Mouse (Mus musculus) forebrain, embryonic 11.5 days (tissue): ENCODE data around the gene Uap1. TPM values are rescaled to one million over a fixed set of nuclear protein-coding genes. Genes with fewer than 3 reads are reported as not detected.

ENCODE experiments used
- ATAC-seq: fragments of 200-750 bp; cut with Nextera tagmentation; replicated peaks from 2 replicates; pipeline ENCODE4 v1.8.0; 2017; ENCODE audit warnings: moderate TSS enrichment; ENCODE audit not compliant: low FRiP score
- DNase-seq: peaks from one replicate; pipeline ENCODE4 v3.0.0-alpha.2; 2017; ENCODE audit warnings: low spot score
- H3K27ac ChIP-seq: fragments of 300-500 bp; sonication (generic); 2 replicates; pipeline ENCODE4 v1.5.1; 2014; ENCODE audit warnings: low read depth, low read length
- H3K27me3 ChIP-seq: fragments of 300-500 bp; sonication (generic); 2 replicates; pipeline ENCODE4 v1.6.1; 2014; ENCODE audit warnings: mild to moderate bottlenecking, low read length, mixed read lengths; ENCODE audit not compliant: control insufficient read depth, insufficient read depth
- H3K36me3 ChIP-seq: fragments of 300-500 bp; sonication (generic); 2 replicates; pipeline ENCODE4 v1.6.1; 2014; ENCODE audit warnings: mild to moderate bottlenecking, low read length, moderate library complexity, mixed read lengths; ENCODE audit not compliant: control insufficient read depth, insufficient read depth
- H3K4me1 ChIP-seq: fragments of 300-500 bp; sonication (generic); replicated peaks from 2 replicates; pipeline ENCODE4 v1.6.1; 2014; ENCODE audit warnings: low read length, mixed read lengths; ENCODE audit not compliant: control insufficient read depth, insufficient read depth
- H3K4me2 ChIP-seq: fragments of 300-500 bp; sonication (generic); 2 replicates; pipeline ENCODE4 v1.6.1; 2014; ENCODE audit warnings: low read depth, mild to moderate bottlenecking, low read length, moderate library complexity, mixed read lengths; ENCODE audit not compliant: severe bottlenecking
- H3K4me3 ChIP-seq: fragments of 300-500 bp; sonication (generic); 2 replicates; pipeline ENCODE4 v1.5.1; 2014; ENCODE audit warnings: low read depth, low read length
- H3K9ac ChIP-seq: fragments of 300-500 bp; sonication (generic); 2 replicates; pipeline ENCODE4 v1.6.1; 2014; ENCODE audit warnings: low read length
- H3K9me3 ChIP-seq: fragments of 300-500 bp; sonication (generic); 2 replicates; pipeline ENCODE4 v1.6.1; 2016; ENCODE audit warnings: low read length, mixed read lengths; ENCODE audit not compliant: control insufficient read depth
- WGBS: fragments of 180-500 bp; shearing (Covaris S2); extraction: QIAGEN DNeasy Blood & Tissue Kit; methylation state at CpG from one replicate; pipeline ENCODE4 v1.1.7; 2014; 5-methylcytosine and 5-hydroxymethylcytosine counted together
- polyA plus RNA-seq: library from polyadenylated mRNA; unstranded; fragments of >200 nt; fragmentation: Nextera tagmentation; extraction: Ambion mirVana; gene quantifications from 2 replicates; pipeline ENCODE4 v1.2.1, GENCODE M21; 2014

The Uap1 gene
- 59.2 and 65.7 TPM in 2 replicates for polyA plus RNA-seq

DNA sequence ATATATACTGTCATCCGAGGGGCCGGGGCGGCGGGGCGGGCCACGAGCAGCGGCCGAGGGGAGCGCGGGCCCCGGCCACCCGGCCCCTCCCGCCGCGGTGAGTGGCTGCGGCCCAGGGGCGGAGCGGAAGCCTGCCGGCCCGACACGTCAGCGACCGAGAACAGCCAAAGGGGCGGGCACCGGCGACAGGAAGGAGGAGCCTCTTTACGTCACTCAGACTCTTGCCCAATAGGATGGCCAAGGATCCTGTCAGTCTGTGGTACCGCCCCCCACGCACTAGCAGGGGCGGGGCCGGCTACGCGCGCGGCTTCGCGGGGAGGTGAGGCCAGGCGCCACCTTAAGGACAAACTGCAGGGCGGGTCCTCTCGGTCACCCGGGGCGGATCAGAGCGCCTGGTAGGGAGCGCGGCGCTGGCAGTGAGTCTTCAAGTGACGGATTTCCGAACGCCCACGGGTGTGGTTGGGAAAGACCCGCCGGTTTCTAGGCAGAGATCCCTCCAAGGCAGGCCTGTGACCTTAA lies at the start of gene Uap1:
Gene Uap1, minus strand, starts transcription at position 144 of the 519 bp plus-strand sequence.
- Histone ChIP-seq H3K27me3 (no peaks in the 10 kb centered on the region), H3K9me3 (no peaks in the 10 kb centered on the region), H3K9ac (peak within 1 kb of the TSS; percentile 77), H3K36me3 (no peaks in the 10 kb centered on the region), H3K4me2 (peak within 1 kb of the TSS; percentile 82), H3K4me1 (no peaks in the 10 kb centered on the region; the same call in 1 of the 2 replicates), H3K27ac (peak within 1 kb of the TSS; percentile 51), H3K4me3 (peak within 1 kb of the TSS; percentile 83)
- WGBS, result under 1% methylated on average over 41 of the region's 52 CpGs
- ATAC-seq (peak; percentile 99), DNase-seq (peak; percentile 98)

DNA sequence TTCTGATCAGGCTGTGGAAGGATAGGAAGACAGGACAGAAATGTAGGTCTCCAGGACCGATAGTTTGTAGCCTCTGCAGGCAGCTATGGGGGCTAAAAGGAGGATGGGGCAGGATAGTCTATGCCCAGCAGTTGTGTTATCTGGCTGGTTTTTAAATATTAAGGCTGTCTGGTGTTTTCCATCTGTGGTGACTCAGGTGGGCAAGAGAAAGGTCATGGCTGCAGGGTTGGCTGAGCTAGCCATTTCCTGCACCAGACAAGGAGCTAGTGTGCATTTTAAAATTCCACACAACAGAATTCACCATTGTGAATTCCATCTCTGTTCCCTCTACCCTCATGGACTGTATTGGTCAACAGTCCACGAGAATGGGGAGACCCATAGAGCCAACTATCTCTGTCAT lies 48.5 kb upstream of the Uap1 start:
- ATAC-seq, result no peak
- no peaks in the 10 kb centered on the region for H3K9me3 ChIP-seq
- H3K27ac ChIP-seq, result no peak overlapping the region
- no peak overlapping the region for H3K9ac ChIP-seq
- 75% methylated on average over 2 of the region's 2 CpGs for WGBS
- H3K4me1 ChIP-seq, result no peaks in the 10 kb centered on the region
- DNase-seq, result no peak
- no peak overlapping the region for H3K4me3 ChIP-seq
- no peak overlapping the region for H3K4me2 ChIP-seq
- no peaks in the 10 kb centered on the region for H3K27me3 ChIP-seq
- no peaks in the 10 kb centered on the region for H3K36me3 ChIP-seq

DNA sequence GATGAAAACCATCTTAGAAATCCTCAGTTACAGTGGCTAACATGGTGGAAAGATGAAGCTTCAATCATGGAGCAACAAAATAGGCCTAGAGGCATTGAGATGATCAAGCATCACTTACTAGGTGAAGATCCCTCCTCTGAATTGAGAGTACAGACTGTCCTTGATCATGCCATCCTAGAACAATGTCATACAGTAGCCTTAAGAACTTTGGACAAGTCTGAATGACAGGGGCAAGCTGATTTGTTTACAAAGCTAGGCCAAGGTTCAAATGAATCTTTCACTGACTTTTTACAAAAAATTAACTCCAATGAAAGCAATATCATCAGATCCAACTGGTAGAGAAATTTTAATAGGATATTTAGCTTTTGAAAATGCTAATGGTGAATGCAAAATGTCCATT lies 45.6 kb upstream of the Uap1 start:
- no peak for ATAC-seq

DNA sequence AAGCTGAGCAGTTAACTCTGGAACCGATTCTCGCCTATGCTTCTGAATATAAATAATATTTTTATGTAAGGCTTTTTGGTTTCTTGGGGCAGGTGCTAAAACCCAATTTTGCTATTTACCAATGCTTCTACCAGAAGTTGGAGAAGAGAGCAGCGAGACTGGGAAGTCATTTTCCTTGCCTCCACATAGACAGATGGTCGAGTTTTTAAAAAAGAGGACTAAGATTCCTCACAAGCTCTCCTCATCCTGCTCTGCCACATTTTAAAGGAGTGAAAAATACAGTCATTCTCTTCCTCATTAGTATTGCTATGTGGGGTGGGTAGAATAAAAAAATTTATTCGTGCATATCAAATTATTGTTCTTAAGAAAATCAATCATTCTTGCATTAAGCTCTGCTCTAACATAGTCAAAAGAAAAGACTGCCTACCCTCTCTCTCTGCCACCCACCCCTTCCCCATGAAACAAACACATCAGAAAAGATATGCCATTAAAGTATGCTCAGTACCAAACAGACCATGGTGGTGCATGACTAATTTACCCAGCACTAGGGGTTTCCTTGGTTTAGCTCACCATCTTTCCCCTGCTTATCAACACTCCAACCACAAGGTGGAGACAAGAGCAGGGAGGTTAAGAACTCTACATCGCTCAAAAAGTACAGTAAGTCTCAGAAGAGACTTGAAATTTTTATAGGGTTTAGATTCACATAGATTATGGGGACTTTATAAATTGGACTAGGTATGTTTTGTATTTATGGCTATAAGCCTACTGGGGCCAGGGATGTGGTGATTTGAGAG lies 43.5 kb upstream of the Uap1 start:
- no peak for DNase-seq
- Histone ChIP-seq H3K9me3 (no peaks in the 10 kb centered on the region), H3K27ac (no peak overlapping the region), H3K9ac (no peak overlapping the region), H3K4me2 (no peak overlapping the region), H3K4me3 (no peak overlapping the region), H3K36me3 (no peaks in the 10 kb centered on the region), H3K27me3 (no peaks in the 10 kb centered on the region), H3K4me1 (no peaks in the 10 kb centered on the region)
- WGBS, result 81% methylated on average over 6 of the region's 6 CpGs
- no peak for ATAC-seq

More for the DNA sequence above, 45.6 kb upstream of the Uap1 start:
- Histone ChIP-seq H3K27ac (no peak overlapping the region), H3K9me3 (no peaks in the 10 kb centered on the region), H3K36me3 (no peaks in the 10 kb centered on the region), H3K4me2 (no peak overlapping the region), H3K4me3 (no peak overlapping the region), H3K9ac (no peak overlapping the region), H3K4me1 (no peaks in the 10 kb centered on the region), H3K27me3 (no peaks in the 10 kb centered on the region)
- no peak for DNase-seq

DNA sequence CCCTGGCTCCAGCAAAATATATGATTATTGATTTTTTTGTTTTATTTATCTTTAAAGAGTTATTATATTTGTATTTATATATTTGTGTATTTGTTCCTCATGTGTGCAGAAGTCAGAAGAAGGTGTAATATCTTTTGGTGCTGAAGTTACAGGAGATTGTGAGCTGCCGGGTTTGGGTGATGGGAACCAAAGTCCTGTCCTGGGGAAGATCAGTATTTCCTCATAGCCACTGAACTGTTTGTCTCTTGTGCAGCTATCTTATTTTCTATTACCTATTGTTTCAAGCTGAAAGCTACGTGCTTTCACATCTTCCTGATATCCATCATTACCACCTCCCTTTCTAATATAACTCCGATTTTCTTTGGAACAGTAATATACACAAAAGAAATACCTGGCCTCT lies 40.8 kb upstream of the Uap1 start:
- H3K4me2 ChIP-seq, result peak overlapping the region; percentile 34; the same call in 1 of the 2 replicates
- H3K4me3 ChIP-seq, result peak overlapping the region; percentile 89
- H3K4me1 ChIP-seq, result no peaks in the 10 kb centered on the region
- WGBS, result 77% methylated on average over 3 of the region's 3 CpGs
- no peaks in the 10 kb centered on the region for H3K27me3 ChIP-seq
- no peaks in the 10 kb centered on the region for H3K9me3 ChIP-seq
- no peak overlapping the region; the same call in 1 of the 2 replicates for H3K9ac ChIP-seq
- H3K36me3 ChIP-seq, result no peaks in the 10 kb centered on the region; the same call in 1 of the 2 replicates
- ATAC-seq, result peak; percentile 19; the same call in 1 of the 2 replicates
- H3K27ac ChIP-seq, result no peak overlapping the region
- no peak for DNase-seq

DNA sequence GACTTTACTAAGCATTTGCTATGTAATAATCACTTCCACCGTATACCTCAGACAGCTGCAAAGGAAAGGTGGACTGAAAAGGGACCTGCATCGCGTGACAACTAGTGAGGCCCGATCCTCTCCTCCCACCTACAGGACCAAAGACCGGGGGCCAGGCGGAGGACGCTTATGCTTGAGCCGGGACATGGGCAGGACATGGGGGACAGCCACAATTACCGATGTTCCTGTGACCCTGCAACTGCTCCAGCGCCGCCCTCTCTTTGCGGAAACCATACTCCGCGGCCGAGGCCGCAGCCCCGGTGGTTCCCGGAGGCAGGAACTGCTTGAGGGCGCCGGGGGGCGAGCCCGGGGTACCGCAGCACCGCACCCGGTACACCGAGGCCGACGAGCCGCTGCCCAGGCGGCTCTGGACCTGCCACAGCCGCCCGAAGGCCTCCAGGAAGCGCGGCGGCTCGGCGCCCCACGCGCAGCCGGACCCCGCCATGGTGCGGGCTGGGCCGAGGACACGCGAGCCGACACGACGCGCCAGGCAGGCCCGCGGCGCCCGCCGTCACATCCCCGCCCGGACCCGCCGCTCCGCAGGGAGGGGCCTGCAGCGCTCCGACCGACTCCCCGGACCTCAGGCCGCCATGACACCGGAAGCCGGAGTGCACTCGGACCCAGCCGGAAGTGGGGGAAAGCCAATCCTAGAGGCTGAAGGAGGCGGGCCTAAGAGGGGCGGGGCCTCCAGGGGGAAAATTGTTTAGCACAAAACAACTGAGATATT lies 40.2 kb upstream of the Uap1 start, which contains the start of gene Uhmk1:
Gene Uhmk1, minus strand, starts transcription at position 641 of the 766 bp plus-strand sequence.
- peak within 1 kb of the TSS; percentile 89 for H3K4me3 ChIP-seq
- no peaks in the 10 kb centered on the region for H3K9me3 ChIP-seq
- ATAC-seq (peak; percentile 98), DNase-seq (peak; percentile 92)
- H3K27me3 ChIP-seq, result no peaks in the 10 kb centered on the region
- H3K4me2 ChIP-seq, result peak within 1 kb of the TSS; percentile 77
- WGBS, result under 1% methylated on average over 65 of the region's 70 CpGs
- no peaks in the 10 kb centered on the region for H3K4me1 ChIP-seq
- no peak within 1 kb of the TSS; the same call in 1 of the 2 replicates for H3K27ac ChIP-seq
- H3K9ac ChIP-seq, result peak within 1 kb of the TSS; percentile 89
- H3K36me3 ChIP-seq, result no peaks in the 10 kb centered on the region; the same call in 1 of the 2 replicates

DNA sequence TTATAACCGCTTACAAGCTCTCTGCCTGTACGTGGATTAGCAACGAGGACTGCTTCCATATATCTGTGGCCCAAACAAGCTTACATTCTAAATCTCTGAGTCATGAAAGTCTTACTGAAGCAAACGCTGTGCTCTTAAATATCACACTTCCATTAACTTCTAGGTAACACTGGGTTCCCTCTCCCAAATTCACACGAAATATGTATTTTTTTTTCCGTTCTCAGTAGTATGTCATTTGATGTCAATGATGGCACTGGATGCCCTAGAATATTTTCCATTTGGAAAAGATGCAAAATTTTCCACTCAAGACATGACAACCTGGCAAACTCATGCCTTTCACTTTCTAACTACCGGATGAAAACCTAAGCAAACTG lies 39.6 kb upstream of the Uap1 start:
- H3K4me3 ChIP-seq, result peak overlapping the region; percentile 89
- no peak for DNase-seq
- no peak for ATAC-seq
- peak overlapping the region; percentile 77 for H3K4me2 ChIP-seq
- H3K27ac ChIP-seq, result no peak overlapping the region
- H3K9ac ChIP-seq, result peak overlapping the region; percentile 89
- 43% methylated on average over 7 of the region's 7 CpGs for WGBS
- H3K9me3 ChIP-seq, result no peaks in the 10 kb centered on the region
- no peaks in the 10 kb centered on the region for H3K27me3 ChIP-seq
- no peaks in the 10 kb centered on the region for H3K4me1 ChIP-seq
- no peaks in the 10 kb centered on the region; the same call in 1 of the 2 replicates for H3K36me3 ChIP-seq

DNA sequence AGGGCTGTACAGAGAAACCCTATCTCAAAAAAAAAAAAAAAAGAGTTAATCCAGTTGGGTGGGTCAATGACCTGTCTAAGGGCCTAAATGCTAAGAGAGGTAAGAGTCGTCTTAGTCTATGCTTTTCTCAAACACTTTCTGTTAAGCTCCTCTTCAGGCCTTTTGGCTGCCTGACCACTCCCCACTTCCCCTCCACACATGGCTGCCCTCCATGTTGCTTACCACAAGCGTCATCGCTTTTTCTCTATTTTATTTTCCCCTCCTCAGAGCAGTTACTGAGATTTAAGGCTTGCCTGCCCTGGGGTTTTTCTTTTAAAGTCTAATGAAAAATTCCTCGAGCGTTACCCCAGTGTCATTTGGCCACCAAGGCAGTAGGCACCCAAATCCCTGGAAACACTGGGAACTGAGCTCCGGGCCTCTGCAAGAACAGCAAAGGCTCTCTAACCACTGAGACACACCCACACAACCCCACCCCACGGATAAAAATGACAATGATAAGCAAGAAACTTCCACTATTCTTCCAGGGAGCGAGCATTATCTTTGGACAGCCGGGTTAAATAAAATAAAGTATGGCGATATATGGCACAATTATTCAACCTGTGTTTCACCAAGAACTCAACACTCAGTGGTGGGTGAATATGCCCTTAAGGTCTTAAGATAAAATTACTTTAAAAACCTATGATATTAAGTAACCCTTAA lies 38.6 kb upstream of the Uap1 start:
- Histone ChIP-seq H3K36me3 (no peaks in the 10 kb centered on the region; the same call in 1 of the 2 replicates), H3K9me3 (no peaks in the 10 kb centered on the region), H3K9ac (no peak overlapping the region), H3K27ac (no peak overlapping the region), H3K27me3 (no peaks in the 10 kb centered on the region), H3K4me1 (no peaks in the 10 kb centered on the region), H3K4me2 (no peak overlapping the region), H3K4me3 (no peak overlapping the region)
- 92% methylated on average over 10 of the region's 10 CpGs for WGBS
- ATAC-seq (no peak), DNase-seq (no peak)
